Mouse (Mus musculus): ENCODE data around the gene Heatr1. TPM values are rescaled to one million over a fixed set of nuclear protein-coding genes. Genes with fewer than 3 reads are reported as not detected.

Heatr1 gene
- 17.0 TPM for polyA plus RNA-seq (2014; fragmentation: Illumina TruSeq; extraction: RNeasy Lipid Tissue Mini Kit (QIAGEN cat#74804); ENCODE audit: low read depth, low replicate concordance)

DNA sequence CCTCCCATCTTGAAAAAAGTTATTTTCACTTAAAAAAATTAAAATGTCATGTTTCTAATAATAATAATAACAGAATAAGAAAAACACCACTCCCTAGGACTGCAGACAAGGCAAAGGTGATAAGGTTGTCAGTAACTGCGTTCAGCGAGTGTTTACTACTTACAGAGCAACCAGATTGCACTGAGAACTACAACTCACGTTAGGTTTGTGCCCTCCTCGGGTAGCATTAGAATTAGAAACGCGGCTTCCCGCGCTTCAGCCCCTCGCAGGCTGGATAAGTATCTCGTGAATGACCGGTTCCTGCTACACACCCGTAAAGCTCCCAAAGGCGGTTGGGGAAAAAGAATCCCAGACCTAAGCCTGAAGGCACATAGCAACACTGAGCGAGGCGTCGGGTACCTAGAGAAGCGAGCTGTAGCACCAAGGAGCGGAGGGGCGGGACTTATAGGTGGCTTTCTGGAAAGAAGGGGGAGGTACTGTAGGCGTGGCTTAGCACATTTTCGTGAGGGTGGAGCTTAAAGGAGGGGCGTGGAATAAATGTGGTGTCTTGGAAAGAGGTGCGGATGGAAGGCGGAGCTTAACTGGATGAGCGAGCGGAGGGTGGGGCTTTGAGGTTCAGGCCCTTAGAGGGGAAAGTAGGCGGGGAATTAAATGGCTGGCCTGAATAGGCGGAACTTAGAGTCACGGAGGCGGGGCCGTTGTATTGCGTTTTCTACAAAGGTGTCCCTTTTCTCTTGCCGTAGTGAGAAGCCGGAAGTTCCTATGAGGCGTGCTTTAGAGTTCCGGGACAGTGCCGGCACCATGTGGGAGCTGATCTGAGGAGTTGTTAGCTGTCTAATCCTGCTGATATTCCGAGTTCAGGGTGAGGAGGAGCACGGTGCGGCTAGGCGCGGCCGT lies at the start of gene Heatr1:
Heatr1 (plus strand) TSS at position 419 of the 897 bp plus-strand sequence.

DNA sequence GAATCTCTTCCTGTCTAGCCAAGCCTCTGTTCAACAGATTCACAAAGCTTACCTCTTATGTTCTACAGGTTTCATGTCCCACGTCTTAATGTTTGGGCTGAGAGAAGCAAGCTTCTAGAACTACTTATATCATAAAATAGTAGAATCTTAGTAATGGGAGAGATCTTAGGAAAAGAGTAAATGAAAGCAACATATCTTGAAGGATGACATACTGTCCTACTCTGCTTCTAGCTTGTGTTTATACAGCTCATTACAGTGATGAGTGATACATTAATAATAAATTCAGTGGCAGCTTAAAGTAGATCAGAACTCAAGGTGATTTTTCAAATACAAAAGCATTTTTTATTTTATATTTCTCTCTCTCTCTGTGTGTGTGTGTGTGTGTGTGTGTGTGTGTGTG lies 70.0 kb downstream of the Heatr1 start, which contains the start of gene Lgals8:
Lgals8 (minus strand) TSS at position 101 of the 400 bp plus-strand sequence.

Other genes starting within 250 kb of the Heatr1 start
- gene Mtr, start 136.9 kb upstream of the Heatr1 start, polyA plus RNA-seq (2014; fragmentation: Illumina TruSeq; extraction: RNeasy Lipid Tissue Mini Kit (QIAGEN cat#74804); ENCODE audit: low read depth, low replicate concordance), result 26.1 TPM
- 0.23 TPM for gene Actn2, start 54.3 kb upstream of the Heatr1 start, polyA plus RNA-seq (2014; fragmentation: Illumina TruSeq; extraction: RNeasy Lipid Tissue Mini Kit (QIAGEN cat#74804); ENCODE audit: low read depth, low replicate concordance)
- 152 TPM for gene Lgals8, start 69.9 kb downstream of the Heatr1 start, polyA plus RNA-seq (2014; fragmentation: Illumina TruSeq; extraction: RNeasy Lipid Tissue Mini Kit (QIAGEN cat#74804); ENCODE audit: low read depth, low replicate concordance)
- gene Edaradd, start 125.4 kb downstream of the Heatr1 start, polyA plus RNA-seq (2014; fragmentation: Illumina TruSeq; extraction: RNeasy Lipid Tissue Mini Kit (QIAGEN cat#74804); ENCODE audit: low read depth, low replicate concordance), result not detected
- 49.3 TPM for gene Ero1lb, start 170.8 kb downstream of the Heatr1 start, polyA plus RNA-seq (2014; fragmentation: Illumina TruSeq; extraction: RNeasy Lipid Tissue Mini Kit (QIAGEN cat#74804); ENCODE audit: low read depth, low replicate concordance)